Mouse (Mus musculus) MEL (cell line): ENCODE results near the gene Col6a1.

Experiments
- CTCF ChIP-seq, 3 experiments: IDR thresholded peaks in 2 of 3; conservative IDR thresholded peaks in 1 of 3; 2 replicates each; pipeline ENCODE4 v1.5.1; 2011 to 2012; ENCODE audit warnings: low read length in 3 of 3, low read depth in 2 of 3, mild to moderate bottlenecking in 2 of 3, improper control_type of control experiment in 1 of 3, inconsistent platforms in 1 of 3, mixed read lengths in 1 of 3, moderate library complexity in 1 of 3; ENCODE audit not compliant: control insufficient read depth in 1 of 3, insufficient read depth in 1 of 3, poor library complexity in 1 of 3, severe bottlenecking in 1 of 3
- E2F4 ChIP-seq: IDR thresholded peaks from 2 replicates; pipeline ENCODE4 v1.6.1; 2011; ENCODE audit warnings: low read depth, low read length, improper control_type of control experiment, borderline replicate concordance
- EP300 ChIP-seq, 2 experiments: IDR thresholded peaks; 2 replicates each; pipeline ENCODE4 v1.6.1; 2011; ENCODE audit warnings: improper control_type of control experiment in 2 of 2, low read length in 2 of 2, low read depth in 1 of 2, mild to moderate bottlenecking in 1 of 2
- GABPA ChIP-seq: IDR thresholded peaks from 2 replicates; pipeline ENCODE4 v1.6.1; 2012; ENCODE audit warnings: low read depth, mild to moderate bottlenecking, inconsistent platforms, low read length, improper control_type of control experiment, moderate library complexity
- GATA1 ChIP-seq: IDR thresholded peaks from 2 replicates; pipeline ENCODE4 v1.6.1; 2011; ENCODE audit warnings: low read depth, low read length, improper control_type of control experiment
- MAFK ChIP-seq: IDR thresholded peaks from 2 replicates; pipeline ENCODE4 v1.6.1; 2011; ENCODE audit warnings: low read depth, mild to moderate bottlenecking, low read length, improper control_type of control experiment, borderline replicate concordance
- MAZ ChIP-seq: IDR thresholded peaks from 2 replicates; pipeline ENCODE4 v1.6.1; 2012; ENCODE audit warnings: low read depth, mild to moderate bottlenecking, inconsistent platforms, low read length, improper control_type of control experiment
- POLR2A ChIP-seq, 2 experiments: IDR thresholded peaks; 2 replicates each; pipeline ENCODE4 v1.6.1; 2011 to 2012; ENCODE audit warnings: low read length in 2 of 2, mild to moderate bottlenecking in 2 of 2, control low read depth in 1 of 2, improper control_type of control experiment in 1 of 2, low read depth in 1 of 2, moderate library complexity in 1 of 2; ENCODE audit not compliant: control insufficient read depth in 1 of 2, insufficient read depth in 1 of 2, poor library complexity in 1 of 2
- POLR2AphosphoS2 ChIP-seq: IDR thresholded peaks from 2 replicates; pipeline ENCODE4 v1.6.1; 2011; ENCODE audit warnings: low read length, improper control_type of control experiment
- POLR2AphosphoS5 ChIP-seq: IDR thresholded peaks from 2 replicates; pipeline ENCODE4 v1.6.1; 2012; ENCODE audit warnings: low read depth, borderline replicate concordance, mild to moderate bottlenecking, inconsistent platforms, low read length, moderate library complexity, mixed read lengths
- RCOR1 ChIP-seq: IDR thresholded peaks from 2 replicates; pipeline ENCODE4 v1.6.1; 2012; ENCODE audit warnings: low read depth, mild to moderate bottlenecking, inconsistent platforms, low read length, improper control_type of control experiment
- SMC3 ChIP-seq: IDR thresholded peaks from 2 replicates; pipeline ENCODE4 v1.6.1; 2011; ENCODE audit warnings: low read depth, low read length, improper control_type of control experiment
- TCF12 ChIP-seq: IDR thresholded peaks from 2 replicates; pipeline ENCODE4 v1.6.1; 2014; ENCODE audit warnings: low read depth, mild to moderate bottlenecking, inconsistent platforms, low read length, improper control_type of control experiment, moderate library complexity
- USF2 ChIP-seq, 2 experiments: IDR thresholded peaks; 2 replicates each; pipeline ENCODE4 v1.6.1; 2011 to 2012; ENCODE audit warnings: improper control_type of control experiment in 2 of 2, low read length in 2 of 2, borderline replicate concordance in 1 of 2, inconsistent platforms in 1 of 2, low read depth in 1 of 2, mild to moderate bottlenecking in 1 of 2; ENCODE audit not compliant: insufficient read depth in 1 of 2

- no peak for TF ChIP-seq MAZ
- TF ChIP-seq CTCF (IDR thresholded peaks at IDR 0.05 in 2 of 3, conservative IDR thresholded peaks at IDR 0.05 in 1 of 3; ENCODE audit: control insufficient read depth in 1 of 3, insufficient read depth in 1 of 3, low read depth in 2 of 3, low read length in 3 of 3, poor library complexity in 1 of 3, severe bottlenecking in 1 of 3) = no peak
- no peak for TF ChIP-seq GABPA
- TF ChIP-seq EP300 (IDR thresholded peaks at IDR 0.05; ENCODE audit: low read depth in 1 of 2, low read length in 2 of 2) = no peak
- no peak for TF ChIP-seq SMC3
- TF ChIP-seq RCOR1 = no peak
- TF ChIP-seq POLR2AphosphoS5 = no peak
- TF ChIP-seq GATA1 = no peak
- TF ChIP-seq USF2 (IDR thresholded peaks at IDR 0.05; ENCODE audit: borderline replicate concordance in 1 of 2, insufficient read depth in 1 of 2, low read depth in 1 of 2, low read length in 2 of 2) = no peak
- no peak for TF ChIP-seq POLR2AphosphoS2
- TF ChIP-seq MAFK = no peak
- no peak for TF ChIP-seq POLR2A (IDR thresholded peaks at IDR 0.05; ENCODE audit: control insufficient read depth in 1 of 2, insufficient read depth in 1 of 2, low read depth in 1 of 2, low read length in 2 of 2, poor library complexity in 1 of 2)
- TF ChIP-seq TCF12 = no peak
- no peak for TF ChIP-seq E2F4
Observed at GRCm38 (mm10) chr10:76675268-76675667, 50.7 kb downstream of the Col6a1 start.
